Mouse (Mus musculus) myocyte (in vitro differentiated cells): ENCODE measurements around the gene Ism1.

Experiments used
- MYOG ChIP-seq, 3 experiments: IDR thresholded peaks; one replicate each; pipeline ENCODE4 v1.6.1; 2011; ENCODE audit warnings: control low read depth in 2 of 3, low read depth in 2 of 3, mild to moderate bottlenecking in 2 of 3; ENCODE audit not compliant: insufficient read length in 2 of 3, control insufficient read depth in 1 of 3, insufficient read depth in 1 of 3
- POLR2A ChIP-seq: IDR thresholded peaks from one replicate; pipeline ENCODE4 v1.6.1; 2011; ENCODE audit warnings: low read depth, mild to moderate bottlenecking, control low read depth, moderate library complexity; ENCODE audit not compliant: insufficient read length
- TCF12 ChIP-seq: IDR thresholded peaks from one replicate; pipeline ENCODE4 v1.6.1; 2011; ENCODE audit warnings: mild to moderate bottlenecking, control low read depth; ENCODE audit not compliant: poor library complexity, insufficient read depth, severe bottlenecking

DNA sequence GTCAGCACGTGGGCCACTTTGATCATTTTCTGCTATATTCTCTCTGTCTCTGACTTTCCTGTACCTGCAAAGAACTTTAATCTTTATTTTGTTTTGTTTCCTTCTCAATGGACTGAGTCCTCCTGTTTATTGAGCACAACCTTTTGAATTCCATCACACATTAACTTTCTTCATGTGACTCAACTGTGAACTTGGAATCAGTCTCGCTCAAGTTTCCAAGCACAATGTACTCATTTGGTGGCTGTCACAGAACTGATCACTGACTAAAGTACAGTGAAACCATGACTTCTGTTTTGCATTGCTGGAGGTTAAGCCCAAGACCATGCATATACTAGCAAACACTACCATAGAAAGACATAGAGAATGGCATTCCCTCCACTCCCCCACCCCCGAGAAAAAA lies 15.5 kb downstream of the Ism1 start:
- TF ChIP-seq TCF12 (no peak), POLR2A (no peak), MYOG (IDR thresholded peaks at IDR 0.05; ENCODE audit: control insufficient read depth in 1 of 3, insufficient read depth in 1 of 3, insufficient read length in 2 of 3, low read depth in 2 of 3) (no peak)
